Mouse (Mus musculus): ENCODE measurements around the gene Trim14. TPM values are rescaled to one million over a fixed set of nuclear protein-coding genes. Genes with fewer than 3 reads are reported as not detected.

The Trim14 gene
- polyA plus RNA-seq, 1 experiment: 26.9 TPM

- Histone ChIP-seq H3K27me3 (ENCODE audit: control insufficient read depth, insufficient read depth, low read length) (no peaks in the 10 kb centered on the region), H3K4me3 (ENCODE audit: extremely low read depth, insufficient read depth, insufficient read length) (no peak overlapping the region), H3K27ac (ENCODE audit: insufficient read depth, low read length) (no peak overlapping the region), H3K36me3 (ENCODE audit: control insufficient read depth, insufficient read depth, low read length) (peaks cover 18% of the 10 kb centered on the region; the same call in 1 of the 2 replicates), H3K4me1 (ENCODE audit: control insufficient read depth, insufficient read depth, insufficient read length) (peaks cover 18% of the 10 kb centered on the region)
- DNase-seq (ENCODE audit: low read depth in 1 of 2, low spot score in 2 of 2): no peak
- TF ChIP-seq CTCF (IDR thresholded peaks at IDR 0.05; ENCODE audit: extremely low read depth, insufficient read depth, insufficient read length, insufficient replicate concordance) (no peak), POLR2A (IDR thresholded peaks at IDR 0.05; ENCODE audit: low read depth, low read length) (no peak)
- 82% methylated on average over 7 of the region's 7 CpGs for WGBS
Measured at GRCm38 (mm10) chr4:46529722-46530121, 6.2 kb downstream of the Trim14 start.

DNA sequence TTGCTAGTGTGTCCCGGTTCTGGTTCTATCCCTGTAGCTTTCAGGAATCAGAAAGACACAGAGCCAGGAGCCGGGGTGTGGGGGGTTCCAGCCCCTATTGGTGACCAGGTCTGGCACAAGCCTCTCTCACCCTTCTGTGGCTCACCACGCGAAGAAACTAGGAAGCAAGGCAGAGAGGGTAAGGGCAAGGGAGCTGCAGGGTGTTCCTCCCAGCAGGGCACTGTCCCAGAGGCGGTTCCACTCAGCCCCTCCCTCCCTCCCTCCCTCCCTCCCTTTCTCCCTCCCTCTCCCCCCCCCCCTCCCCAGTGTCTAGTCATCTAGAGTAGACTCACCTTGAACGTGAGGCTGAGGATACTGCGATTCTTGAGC is 8.4 kb downstream of the Trim14 start:
- WGBS: 8% methylated on average over 7 of the region's 7 CpGs
- peaks cover 8% of the 10 kb centered on the region for H3K4me1 ChIP-seq (ENCODE audit: control insufficient read depth, insufficient read depth, insufficient read length)
- DNase-seq (ENCODE audit: low read depth in 1 of 2, low spot score in 2 of 2): no peak
- peaks cover 25% of the 10 kb centered on the region for H3K36me3 ChIP-seq (ENCODE audit: control insufficient read depth, insufficient read depth, low read length)
- H3K27me3 ChIP-seq (ENCODE audit: control insufficient read depth, insufficient read depth, low read length): no peaks in the 10 kb centered on the region
- H3K4me3 ChIP-seq (ENCODE audit: extremely low read depth, insufficient read depth, insufficient read length): peak overlapping the region; percentile 33; the same call in 1 of the 2 replicates
- peak overlapping the region; percentile 53; the same call in 1 of the 2 replicates for H3K27ac ChIP-seq (ENCODE audit: insufficient read depth, low read length)
- TF ChIP-seq CTCF (IDR thresholded peaks at IDR 0.05; ENCODE audit: extremely low read depth, insufficient read depth, insufficient read length, insufficient replicate concordance) (no peak), POLR2A (IDR thresholded peaks at IDR 0.05; ENCODE audit: low read depth, low read length) (no peak)

DNA sequence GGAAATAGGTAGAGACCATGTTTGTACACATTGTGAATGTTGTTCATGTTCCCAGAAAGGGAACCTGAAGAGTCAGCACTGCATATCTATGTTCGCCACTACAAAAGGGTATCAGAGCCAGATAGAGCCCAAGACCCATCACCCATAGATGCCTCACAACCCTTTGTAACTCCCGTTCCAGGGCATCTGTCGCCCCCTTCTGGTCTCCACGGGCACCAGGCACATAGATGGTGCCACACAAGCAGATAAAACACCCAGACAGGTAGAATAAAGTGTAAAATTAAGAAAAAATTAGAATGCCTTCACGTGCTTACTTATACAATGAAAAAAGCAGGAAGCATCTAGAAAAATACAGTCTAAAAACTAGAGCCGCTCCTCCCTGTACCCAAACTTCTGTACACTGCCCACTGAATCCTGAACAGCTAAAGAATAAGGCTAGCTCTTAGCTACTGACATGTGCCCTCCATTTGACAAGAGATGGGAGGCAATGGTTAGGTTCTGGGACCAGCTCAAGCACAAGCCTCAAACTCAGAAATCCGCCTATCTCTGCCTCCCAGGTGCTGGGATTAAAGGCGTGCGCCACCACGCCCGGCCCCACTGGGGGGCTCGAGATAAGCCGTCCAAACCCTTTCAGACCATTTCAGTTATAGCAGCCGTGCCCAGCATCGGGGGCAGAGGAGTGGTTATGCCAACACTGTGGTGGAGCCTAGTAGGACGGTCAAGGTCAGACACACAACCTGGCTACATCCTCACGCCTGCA is 9.0 kb downstream of the Trim14 start:
- DNase-seq (ENCODE audit: low read depth in 1 of 2, low spot score in 2 of 2): no peak
- peaks cover 28% of the 10 kb centered on the region for H3K36me3 ChIP-seq (ENCODE audit: control insufficient read depth, insufficient read depth, low read length)
- no peaks in the 10 kb centered on the region for H3K27me3 ChIP-seq (ENCODE audit: control insufficient read depth, insufficient read depth, low read length)
- H3K4me1 ChIP-seq (ENCODE audit: control insufficient read depth, insufficient read depth, insufficient read length): peaks cover 8% of the 10 kb centered on the region
- TF ChIP-seq POLR2A (IDR thresholded peaks at IDR 0.05; ENCODE audit: low read depth, low read length) (no peak), CTCF (IDR thresholded peaks at IDR 0.05; ENCODE audit: extremely low read depth, insufficient read depth, insufficient read length, insufficient replicate concordance) (peak; percentile 19; the same call in 1 of the 2 replicates)
- WGBS: 71% methylated on average over 17 of the region's 17 CpGs
- peak overlapping the region; percentile 16; the same call in 1 of the 2 replicates for H3K4me3 ChIP-seq (ENCODE audit: extremely low read depth, insufficient read depth, insufficient read length)
- H3K27ac ChIP-seq (ENCODE audit: insufficient read depth, low read length): peak overlapping the region; percentile 53; the same call in 1 of the 2 replicates

- TF ChIP-seq POLR2A (IDR thresholded peaks at IDR 0.05; ENCODE audit: low read depth, low read length) (no peak), CTCF (IDR thresholded peaks at IDR 0.05; ENCODE audit: extremely low read depth, insufficient read depth, insufficient read length, insufficient replicate concordance) (no peak)
- Histone ChIP-seq H3K36me3 (ENCODE audit: control insufficient read depth, insufficient read depth, low read length) (peaks cover 32% of the 10 kb centered on the region), H3K27ac (ENCODE audit: insufficient read depth, low read length) (no peak overlapping the region), H3K4me3 (ENCODE audit: extremely low read depth, insufficient read depth, insufficient read length) (no peak overlapping the region), H3K27me3 (ENCODE audit: control insufficient read depth, insufficient read depth, low read length) (no peaks in the 10 kb centered on the region), H3K4me1 (ENCODE audit: control insufficient read depth, insufficient read depth, insufficient read length) (peaks cover 8% of the 10 kb centered on the region)
- WGBS: 72% methylated on average over 3 of the region's 3 CpGs
- no peak for DNase-seq (ENCODE audit: low read depth in 1 of 2, low spot score in 2 of 2)
Measured at GRCm38 (mm10) chr4:46526226-46526625, 9.7 kb downstream of the Trim14 start.

GRCm38 (mm10) chr4:46523324-46523723 is 12.6 kb downstream of the Trim14 start:
- 92% methylated on average over 4 of the region's 4 CpGs for WGBS
- no peaks in the 10 kb centered on the region for H3K27me3 ChIP-seq (ENCODE audit: control insufficient read depth, insufficient read depth, low read length)
- peaks cover 32% of the 10 kb centered on the region for H3K36me3 ChIP-seq (ENCODE audit: control insufficient read depth, insufficient read depth, low read length)
- TF ChIP-seq CTCF (IDR thresholded peaks at IDR 0.05; ENCODE audit: extremely low read depth, insufficient read depth, insufficient read length, insufficient replicate concordance): no peak
- no peak for TF ChIP-seq POLR2A (IDR thresholded peaks at IDR 0.05; ENCODE audit: low read depth, low read length)
- no peak overlapping the region for H3K4me3 ChIP-seq (ENCODE audit: extremely low read depth, insufficient read depth, insufficient read length)
- H3K4me1 ChIP-seq (ENCODE audit: control insufficient read depth, insufficient read depth, insufficient read length): peaks cover 8% of the 10 kb centered on the region
- no peak overlapping the region for H3K27ac ChIP-seq (ENCODE audit: insufficient read depth, low read length)
- DNase-seq (ENCODE audit: low read depth in 1 of 2, low spot score in 2 of 2): no peak

DNA sequence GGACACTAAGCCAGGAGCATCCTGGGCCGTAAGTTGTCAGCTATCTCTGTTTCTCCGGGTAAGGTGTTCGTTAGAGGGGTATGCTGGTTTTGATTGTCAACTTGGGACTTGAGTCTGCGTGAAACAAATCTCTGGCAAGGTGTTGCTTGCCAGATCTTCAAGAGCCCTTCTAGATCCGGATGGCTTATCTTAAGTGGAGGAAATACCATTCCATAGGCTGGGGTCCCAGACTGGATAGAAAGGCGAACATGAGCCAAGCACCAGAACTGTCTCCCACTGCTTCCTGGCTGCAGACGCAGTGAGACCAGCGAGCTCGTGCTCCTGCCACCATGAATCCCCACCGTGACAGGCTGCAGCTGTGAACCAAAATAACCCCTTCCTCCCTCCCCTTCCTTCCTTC is 14.5 kb downstream of the Trim14 start:
- DNase-seq (ENCODE audit: low read depth in 1 of 2, low spot score in 2 of 2): no peak
- H3K36me3 ChIP-seq (ENCODE audit: control insufficient read depth, insufficient read depth, low read length): peaks cover 34% of the 10 kb centered on the region
- no peak overlapping the region for H3K27ac ChIP-seq (ENCODE audit: insufficient read depth, low read length)
- H3K27me3 ChIP-seq (ENCODE audit: control insufficient read depth, insufficient read depth, low read length): no peaks in the 10 kb centered on the region
- 88% methylated on average over 10 of the region's 10 CpGs for WGBS
- H3K4me3 ChIP-seq (ENCODE audit: extremely low read depth, insufficient read depth, insufficient read length): no peak overlapping the region
- no peak for TF ChIP-seq POLR2A (IDR thresholded peaks at IDR 0.05; ENCODE audit: low read depth, low read length)
- TF ChIP-seq CTCF (IDR thresholded peaks at IDR 0.05; ENCODE audit: extremely low read depth, insufficient read depth, insufficient read length, insufficient replicate concordance): no peak
- no peaks in the 10 kb centered on the region; the same call in 1 of the 2 replicates for H3K4me1 ChIP-seq (ENCODE audit: control insufficient read depth, insufficient read depth, insufficient read length)

- 97% methylated on average over 2 of the region's 2 CpGs for WGBS
- Histone ChIP-seq H3K27ac (ENCODE audit: insufficient read depth, low read length) (no peak overlapping the region), H3K4me1 (ENCODE audit: control insufficient read depth, insufficient read depth, insufficient read length) (no peaks in the 10 kb centered on the region; the same call in 1 of the 2 replicates), H3K36me3 (ENCODE audit: control insufficient read depth, insufficient read depth, low read length) (peaks cover 34% of the 10 kb centered on the region), H3K27me3 (ENCODE audit: control insufficient read depth, insufficient read depth, low read length) (no peaks in the 10 kb centered on the region), H3K4me3 (ENCODE audit: extremely low read depth, insufficient read depth, insufficient read length) (no peak overlapping the region)
- no peak for TF ChIP-seq POLR2A (IDR thresholded peaks at IDR 0.05; ENCODE audit: low read depth, low read length)
- TF ChIP-seq CTCF (IDR thresholded peaks at IDR 0.05; ENCODE audit: extremely low read depth, insufficient read depth, insufficient read length, insufficient replicate concordance): no peak
- no peak for DNase-seq (ENCODE audit: low read depth in 1 of 2, low spot score in 2 of 2)
Measured at GRCm38 (mm10) chr4:46520491-46520890, 15.4 kb downstream of the Trim14 start.

Data from spleen, adult 2 months (tissue).